Mouse (Mus musculus) liver, adult 2 months (tissue): ENCODE data around the gene Tmigd1.

ENCODE experiments used
- CTCF ChIP-seq: fragments of 200-500 bp; IDR thresholded peaks from 2 replicates; pipeline ENCODE4 v1.5.1; 2011; ENCODE audit warnings: low read depth, low read length, control low read depth
- POLR2A ChIP-seq: fragments of 200-500 bp; IDR thresholded peaks from 2 replicates; pipeline ENCODE4 v1.6.1; 2011; ENCODE audit warnings: low read length, control low read depth; ENCODE audit not compliant: insufficient read depth; ENCODE audit errors: extremely low read depth

GRCm38 (mm10) chr11:76884451-76884850 is 17.5 kb upstream of the Tmigd1 start:
- no peak for TF ChIP-seq POLR2A
- TF ChIP-seq CTCF: no peak
